Mouse (Mus musculus) inflammation-experienced regulatory T-cells (primary cell): Measurements from ENCODE around the gene Capza3. TPM values are rescaled to one million over a fixed set of nuclear protein-coding genes. Genes with fewer than 3 reads are reported as not detected.

ENCODE experiments used
- polyA plus RNA-seq, 2 experiments: library from polyadenylated mRNA; unstranded; fragments of 100-300 nt; shearing (Covaris generic); gene quantifications; one replicate each; pipeline ENCODE4 v1.2.1; 2017

The Capza3 gene
- polyA plus RNA-seq: not detected

DNA sequence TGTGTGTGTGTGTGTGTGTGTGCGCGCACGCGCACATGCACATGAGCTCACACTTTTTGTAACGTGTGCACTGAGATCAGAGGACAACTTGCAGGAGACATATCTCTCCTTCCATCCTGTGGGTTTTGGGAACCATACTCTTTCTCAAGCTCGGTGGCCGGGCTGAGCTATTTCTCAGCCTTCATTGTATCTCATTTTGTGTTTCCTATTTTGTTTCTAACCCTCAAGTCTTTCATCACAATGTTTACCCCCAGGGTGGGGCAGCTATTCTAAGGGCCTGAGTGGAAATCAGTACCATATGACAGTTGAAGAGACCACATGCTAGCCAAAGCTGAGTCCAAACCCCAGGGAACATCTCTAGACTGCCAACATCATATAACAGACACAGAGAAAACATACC, at the start of gene Capza3:
Gene Capza3, plus strand, starts transcription at position 301 of the 400 bp plus-strand sequence.

DNA sequence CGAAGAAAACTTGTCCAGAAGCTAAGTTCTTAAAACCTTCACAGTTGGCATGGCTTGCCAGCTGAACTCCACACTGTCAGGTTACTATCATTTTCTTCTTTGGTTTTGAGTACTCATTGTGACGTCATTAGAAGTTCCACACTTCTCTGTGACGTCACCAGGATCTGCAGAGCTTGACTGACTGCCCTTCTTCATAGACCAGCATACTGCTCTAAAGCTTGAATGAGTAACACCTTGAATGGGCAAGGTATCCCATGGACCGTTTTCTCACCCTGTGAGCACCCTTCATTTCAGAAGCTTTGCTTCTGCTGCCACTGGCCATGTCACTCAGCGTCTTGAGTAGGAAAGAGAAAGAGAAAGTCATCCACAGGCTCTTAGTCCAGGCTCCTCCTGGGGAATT, 305 bp downstream of the Capza3 start, which contains the start of gene Plcz1:
Gene Plcz1, minus strand, starts transcription at position 101 of the 400 bp plus-strand sequence.

Other genes starting within 250 kb of the Capza3 start
- not detected for gene Plcz1, start 205 bp downstream of the Capza3 start, polyA plus RNA-seq